Mouse (Mus musculus): Measurements from ENCODE around the gene Dnajc14.

- no peak for TF ChIP-seq POLR2A (IDR thresholded peaks at IDR 0.05; ENCODE audit: extremely low read depth, insufficient read depth, low read length)
- no peak for TF ChIP-seq CTCF (IDR thresholded peaks at IDR 0.05; ENCODE audit: extremely low read depth, insufficient read depth, low read length)
Observed at GRCm38 (mm10) chr10:128793258-128793657, 10.6 kb upstream of the Dnajc14 start.

Measured in cortical plate, adult 2 months (tissue).